Mouse (Mus musculus) left cerebral cortex, postnatal 10 days (tissue): Measurements from ENCODE around the gene Kctd7. TPM values are rescaled to one million over a fixed set of nuclear protein-coding genes. Genes with fewer than 3 reads are reported as not detected.

Experiments
- DNase-seq, 2 experiments: peaks; one replicate each; pipeline ENCODE4 v3.0.0; 2021 to 2022; ENCODE audit warnings: low spot score in 2 of 2, mixed read lengths in 1 of 2; ENCODE audit errors: extremely low spot score in 1 of 2
- intact Hi-C: fragments of 180-260 bp; cut with DNase I; formaldehyde crosslinking; loops from one replicate; pipeline ENCODE4 v1.15.1; 2025
- total RNA-seq, 2 experiments: library from RNA; stranded (reverse); gene quantifications; 2 replicates each; pipeline ENCODE4 v1.2.3; 2021

Gene Kctd7
- total RNA-seq: 10 to 100 TPM; 13.6 to 14.4 TPM

GRCm38 (mm10) chr5:130144334-130145312, at the start of gene Kctd7:
Gene Kctd7 (plus strand): TSS chr5:130144861.
- DNase-seq: peak; percentile 97 to 98
- intact Hi-C loops: loop anchor here (5.0 kb wide), 2 partner anchors 102 to 117 kb away; partner anchors contain the start of genes Asl and Crcp

GRCm38 (mm10) chr5:130096754-130097153, 47.9 kb upstream of the Kctd7 start:
- intact Hi-C loops: no loop called here
- DNase-seq: peak in 1 of 2 experiments; percentile 69

- no peak for DNase-seq
- intact Hi-C loops: no loop called here
Observed at GRCm38 (mm10) chr5:130097837-130098236, 46.8 kb upstream of the Kctd7 start.

- DNase-seq: no peak
- intact Hi-C loops: no loop called here
Observed at GRCm38 (mm10) chr5:130101724-130102123, 42.9 kb upstream of the Kctd7 start.

- no peak for DNase-seq
- intact Hi-C loops: no loop called here
Observed at GRCm38 (mm10) chr5:130109348-130109747, 35.3 kb upstream of the Kctd7 start.

- intact Hi-C loops: no loop called here
- DNase-seq: no peak
Observed at GRCm38 (mm10) chr5:130110632-130111464, 33.8 kb upstream of the Kctd7 start.

- intact Hi-C loops: no loop called here
- DNase-seq: no peak
Observed at GRCm38 (mm10) chr5:130112653-130113052, 32.0 kb upstream of the Kctd7 start.

- intact Hi-C loops: no loop called here
Observed at GRCm38 (mm10) chr5:130116116-130116515, 28.5 kb upstream of the Kctd7 start.

GRCm38 (mm10) chr5:130116857-130117256, 27.8 kb upstream of the Kctd7 start:
- no peak for DNase-seq
- intact Hi-C loops: no loop called here

More at GRCm38 (mm10) chr5:130116116-130116515, 28.5 kb upstream of the Kctd7 start:
- no peak for DNase-seq

GRCm38 (mm10) chr5:130117932-130118331, 26.7 kb upstream of the Kctd7 start:
- DNase-seq: no peak
- intact Hi-C loops: no loop called here

- DNase-seq: no peak
- intact Hi-C loops: no loop called here
Observed at GRCm38 (mm10) chr5:130119236-130119635, 25.4 kb upstream of the Kctd7 start.

- intact Hi-C loops: no loop called here
- DNase-seq: no peak
Observed at GRCm38 (mm10) chr5:130120070-130120736, 24.5 kb upstream of the Kctd7 start.

- intact Hi-C loops: no loop called here
- peak in 1 of 2 experiments; percentile 79 for DNase-seq
Observed at GRCm38 (mm10) chr5:130120904-130121303, 23.8 kb upstream of the Kctd7 start.

GRCm38 (mm10) chr5:130122355-130122754, 22.3 kb upstream of the Kctd7 start:
- no peak for DNase-seq
- intact Hi-C loops: no loop called here

GRCm38 (mm10) chr5:130124271-130124670, 20.4 kb upstream of the Kctd7 start:
- no peak for DNase-seq
- intact Hi-C loops: no loop called here

- intact Hi-C loops: loop anchor here (5.0 kb wide), 1 partner anchor 37 kb away; no protein-coding TSS in a partner anchor
- no peak for DNase-seq
Observed at GRCm38 (mm10) chr5:130128686-130129523, 15.8 kb upstream of the Kctd7 start.

GRCm38 (mm10) chr5:130129524-130129793, 15.2 kb upstream of the Kctd7 start:
- no peak for DNase-seq
- intact Hi-C loops: loop anchor here (5.0 kb wide), 1 partner anchor 37 kb away; no protein-coding TSS in a partner anchor

- DNase-seq: no peak
- intact Hi-C loops: no loop called here
Observed at GRCm38 (mm10) chr5:130136597-130136996, 8.1 kb upstream of the Kctd7 start.
